Mouse (Mus musculus) frontal cortex, postnatal 14 days (tissue): ENCODE results near the gene Hgd.

Source experiments
- DNase-seq, 2 experiments: peaks; one replicate each; pipeline ENCODE4 v3.0.0; 2022; ENCODE audit warnings: low spot score in 2 of 2

Gene Hgd

DNA sequence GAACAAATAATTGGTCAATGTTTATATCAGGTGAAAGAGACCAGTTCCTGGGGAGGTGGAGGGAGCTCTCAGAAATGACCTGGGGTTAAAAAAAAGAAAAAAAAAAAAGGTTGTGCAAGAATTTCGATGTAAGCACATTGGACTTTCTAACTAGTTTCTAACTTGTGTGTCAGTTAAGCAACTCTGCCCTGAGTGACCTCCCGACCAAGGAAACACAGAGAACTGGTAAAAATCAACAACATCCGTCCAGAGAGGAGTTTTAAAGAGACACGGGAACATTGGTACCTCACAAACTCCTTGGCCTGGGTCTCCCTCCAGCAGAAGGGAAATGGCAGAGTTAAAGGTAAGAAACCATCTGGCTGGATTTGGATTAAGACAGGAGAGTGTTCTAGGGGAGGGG, at the start of gene Hgd:
TSS of gene Hgd (plus strand) at position 160 of the 400 bp plus-strand sequence.
- DNase-seq: no peak

DNA sequence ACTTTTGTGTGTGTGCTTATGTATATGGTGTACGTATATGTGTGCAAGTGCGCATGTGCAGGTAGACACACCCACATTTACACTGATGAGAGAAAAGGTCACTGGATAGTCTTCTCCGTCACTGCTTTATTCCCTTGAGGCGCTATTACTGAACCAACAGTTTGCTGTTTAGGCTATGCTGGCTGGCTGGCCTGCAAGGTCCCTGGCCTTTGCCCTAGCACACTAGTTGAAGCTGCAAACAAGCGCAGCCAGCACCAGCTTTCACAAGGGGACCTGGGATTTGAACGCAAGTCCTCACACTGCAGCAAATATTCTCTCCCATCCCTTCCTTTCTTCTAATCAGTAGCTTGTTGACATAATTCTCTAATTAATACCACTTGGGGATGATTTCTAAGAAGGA, 49.8 kb upstream of the Hgd start:
- no peak for DNase-seq

DNA sequence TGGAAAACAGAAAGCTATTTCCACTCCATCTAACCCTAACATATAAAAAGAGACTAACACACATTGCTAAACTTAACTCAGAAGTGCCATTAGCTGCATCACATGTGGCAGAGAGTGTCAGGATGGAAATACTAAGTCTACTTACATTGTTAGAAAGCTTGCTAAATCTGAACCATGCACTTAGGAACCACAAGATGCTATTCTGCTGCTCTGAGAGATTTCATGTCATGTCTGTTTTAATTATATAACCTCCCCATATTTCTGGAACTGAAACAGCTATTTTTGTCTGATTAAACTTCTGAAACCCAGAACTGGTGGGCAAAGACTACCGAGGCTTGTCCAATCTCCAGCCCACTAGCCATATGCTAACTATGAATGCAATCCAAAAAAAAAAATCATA, 47.9 kb upstream of the Hgd start:
- DNase-seq: no peak

DNA sequence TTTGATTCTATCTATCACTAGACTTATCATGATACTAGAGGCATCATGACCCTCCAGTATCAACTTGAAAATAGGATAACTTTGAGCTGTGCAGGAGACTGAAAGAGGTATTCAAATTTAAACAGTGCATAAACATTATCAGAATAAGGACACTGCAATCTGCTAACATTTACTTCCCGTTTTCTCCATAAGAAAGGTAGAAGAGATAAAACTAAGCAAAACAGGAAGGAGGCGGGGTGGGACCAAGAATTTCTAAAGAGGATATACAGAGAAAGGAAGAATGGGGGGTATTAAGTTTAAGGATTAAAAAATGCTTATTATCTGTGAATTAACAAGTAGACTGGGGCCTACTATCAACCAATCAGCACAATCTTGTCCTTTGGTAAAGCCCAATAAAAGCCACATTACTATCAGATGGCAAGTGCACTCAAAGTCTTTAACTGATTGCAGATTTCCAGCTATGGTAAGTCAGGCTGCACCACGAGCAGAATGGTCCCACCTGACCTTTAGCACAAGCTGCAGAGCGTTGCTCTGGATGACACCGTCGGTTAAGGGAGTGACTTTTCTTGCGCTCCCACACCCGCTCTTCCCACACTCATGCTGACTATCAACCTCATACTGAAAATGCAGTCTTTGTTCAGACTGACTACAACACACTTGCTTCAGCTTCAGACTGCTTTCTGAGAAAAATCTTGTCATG, 46.4 kb upstream of the Hgd start:
- DNase-seq: no peak

DNA sequence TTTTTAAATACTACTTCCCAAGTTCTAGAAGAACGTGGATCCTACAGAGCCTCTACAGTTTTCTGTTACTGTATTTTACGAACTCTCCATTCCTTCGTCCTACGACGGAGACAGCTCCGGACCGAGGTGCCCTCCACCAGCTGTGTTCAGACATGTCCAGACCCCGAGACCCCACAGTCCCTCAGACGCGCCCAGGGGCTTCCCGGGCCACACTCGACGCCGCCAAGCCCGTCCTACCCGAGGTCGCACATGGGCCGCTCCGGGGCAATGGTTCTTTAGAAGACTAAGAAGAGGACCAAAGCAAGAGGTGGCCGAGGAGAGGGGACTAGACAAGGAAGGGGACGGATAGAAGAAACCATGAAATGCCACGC, 40.7 kb upstream of the Hgd start:
- DNase-seq: no peak

DNA sequence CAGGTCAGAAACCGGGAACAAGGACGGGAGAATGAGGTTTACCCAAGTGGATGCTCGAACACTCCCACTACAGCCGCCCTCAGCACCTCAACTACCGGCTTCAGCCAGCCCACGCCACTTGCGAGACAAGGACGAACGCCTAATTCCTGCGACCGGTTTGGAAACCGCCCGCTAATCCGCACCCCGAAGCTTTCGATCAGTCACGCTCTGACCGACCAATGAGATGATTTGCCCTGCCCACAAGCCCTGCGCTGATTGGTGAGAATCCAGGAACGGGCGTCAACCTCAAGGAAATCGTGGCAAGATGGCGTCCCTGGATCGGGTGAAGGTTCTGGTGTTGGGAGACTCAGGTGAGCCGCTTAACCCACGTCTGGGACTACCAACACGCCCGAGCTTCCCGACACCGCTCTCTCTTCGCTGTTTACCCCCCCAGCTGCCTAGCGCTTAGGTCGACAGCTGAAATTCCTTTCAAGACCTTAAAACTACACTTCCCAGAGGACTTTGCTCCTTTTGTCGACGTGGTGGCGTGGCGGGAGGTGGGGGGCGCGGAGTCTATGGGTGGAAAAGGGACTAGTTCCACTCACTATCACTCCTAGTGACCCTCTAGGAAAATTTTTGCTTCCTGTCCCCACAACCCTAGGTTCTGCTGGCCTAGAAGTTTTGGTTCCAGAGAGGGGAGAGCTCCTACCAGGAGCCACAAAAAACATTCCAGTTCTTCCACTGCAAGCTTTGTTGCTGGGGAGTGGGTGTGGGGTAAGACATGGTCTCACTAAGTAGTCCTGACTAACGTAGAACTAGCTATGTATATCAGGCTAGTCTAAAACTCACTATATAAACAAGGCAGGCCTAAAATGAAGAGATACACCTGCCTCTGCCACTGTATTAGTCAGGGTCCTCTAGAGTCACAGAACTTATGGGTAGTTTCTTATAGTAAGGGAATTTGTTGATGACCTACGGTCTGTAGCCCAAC, 40.1 kb upstream of the Hgd start, which contains the start of the genes Gtf2e1 and Rabl3:
TSS of gene Gtf2e1 (minus strand) at position 179 of the 970 bp plus-strand sequence.
TSS of gene Rabl3 (plus strand) at position 275 of the 970 bp plus-strand sequence.
- peak; percentile 96 to 98 for DNase-seq

DNA sequence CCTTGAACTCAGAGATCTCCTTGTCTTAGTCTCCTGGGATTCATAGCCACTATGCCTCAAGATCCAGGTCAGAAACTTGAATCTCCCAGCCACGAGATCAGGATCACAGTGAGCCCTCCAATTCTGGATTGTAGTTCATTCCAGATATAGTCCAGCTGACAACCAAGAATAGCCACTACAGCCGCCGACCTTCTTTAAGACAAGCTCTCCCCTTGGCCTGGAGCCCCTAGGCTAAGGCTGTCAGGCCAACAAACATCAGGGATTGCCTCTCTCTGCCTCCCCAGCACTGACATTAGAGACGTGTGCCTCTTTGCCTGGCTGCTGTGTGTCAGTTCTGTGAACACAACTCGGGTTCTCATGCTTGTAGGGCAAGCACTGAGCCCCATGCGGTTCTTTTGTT, 39.2 kb upstream of the Hgd start:
- no peak for DNase-seq

DNA sequence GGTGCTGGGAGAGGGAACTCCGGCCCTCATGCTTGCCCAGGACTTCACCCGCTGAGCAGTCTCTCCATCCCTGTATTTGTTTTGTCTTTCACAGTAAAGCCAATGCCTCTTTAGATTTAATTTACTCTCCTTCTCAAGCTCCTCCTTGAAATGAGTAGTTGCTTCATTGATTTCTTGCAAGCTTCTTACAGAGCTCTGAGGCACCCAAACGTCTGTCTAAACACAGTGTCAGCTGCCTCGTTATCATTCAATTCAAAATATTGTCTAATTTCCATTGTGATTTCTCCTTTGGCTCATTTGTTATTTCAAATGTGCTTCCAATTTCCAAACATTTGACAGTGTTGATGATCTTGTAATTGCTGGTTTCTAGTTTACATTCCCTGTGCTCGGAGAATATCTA, 33.6 kb upstream of the Hgd start:
- DNase-seq: no peak

DNA sequence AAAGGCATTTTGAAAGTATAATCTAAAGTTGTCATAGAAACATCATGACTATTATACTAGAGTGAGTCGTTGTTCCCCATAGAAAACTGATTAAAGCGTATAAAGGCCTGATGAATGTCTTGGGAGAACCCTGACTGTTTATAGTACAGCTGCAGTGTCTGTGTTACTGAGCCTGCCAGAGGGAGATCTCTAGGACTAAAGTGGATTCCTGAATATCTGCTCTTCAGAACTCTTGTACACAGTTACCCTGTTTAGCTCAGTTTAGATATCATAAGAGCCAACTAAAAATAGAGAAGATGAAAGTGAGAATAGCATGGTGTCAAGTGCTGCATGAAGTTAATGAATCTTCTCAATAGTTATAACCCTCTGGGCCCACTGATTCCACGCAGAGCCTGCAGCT, 29.7 kb upstream of the Hgd start:
- DNase-seq: no peak

DNA sequence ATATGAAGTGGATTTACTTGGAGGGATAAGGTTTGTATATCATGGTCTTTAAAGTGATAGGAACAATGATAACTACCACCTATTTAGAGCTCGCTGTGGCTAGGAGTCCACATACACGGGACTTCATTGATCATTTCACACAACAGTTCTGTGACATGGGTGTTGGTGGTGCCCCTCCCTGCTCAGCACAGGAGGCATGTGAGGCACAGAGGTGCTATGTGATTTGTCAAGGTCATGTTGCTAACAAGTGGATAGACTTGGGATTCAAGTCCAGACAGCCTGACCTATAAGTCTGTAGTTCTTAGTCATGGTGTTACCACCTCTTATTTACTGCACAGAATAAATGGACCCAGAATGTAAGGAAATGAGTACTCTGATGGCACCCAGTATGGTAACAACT, 29.0 kb upstream of the Hgd start:
- DNase-seq: no peak

DNA sequence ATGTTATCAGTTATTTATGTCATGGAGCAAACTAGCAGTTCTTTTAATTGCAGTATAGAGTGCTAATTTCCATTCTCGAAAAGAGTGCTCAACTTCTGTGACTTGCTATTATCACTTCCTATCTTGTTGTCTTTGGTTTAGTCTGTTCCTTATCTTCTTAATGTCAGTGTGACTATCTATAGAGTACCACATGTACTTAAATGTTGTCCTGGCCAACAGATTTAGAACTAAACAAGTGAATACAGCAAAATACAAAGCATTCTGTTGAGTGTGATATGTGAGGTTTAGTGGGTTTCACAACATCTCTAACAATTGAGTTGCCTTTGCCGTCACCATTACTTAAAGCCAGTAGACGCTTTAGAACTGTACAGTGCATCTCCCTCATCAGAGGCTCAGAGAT, 27.1 kb upstream of the Hgd start:
- DNase-seq: no peak

DNA sequence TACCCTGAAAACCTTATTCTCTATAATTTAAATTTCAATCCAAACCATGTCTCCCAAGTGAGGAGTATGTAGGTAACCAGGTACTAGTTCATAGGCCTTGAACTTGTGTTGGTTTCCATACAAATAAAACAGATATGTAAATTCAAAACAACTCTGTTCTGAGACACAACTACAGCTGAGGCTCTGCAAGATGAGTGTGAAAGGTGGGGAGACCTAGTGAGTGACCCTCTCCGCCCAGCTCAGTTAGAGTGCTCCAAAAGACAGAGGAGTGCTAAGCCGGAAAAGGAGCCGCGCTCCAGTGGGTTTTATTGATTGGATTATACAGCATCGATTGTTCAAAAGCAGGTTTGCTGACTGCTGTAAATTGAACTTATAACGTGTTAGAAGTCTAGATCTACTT, 17.5 kb upstream of the Hgd start:
- DNase-seq: no peak

DNA sequence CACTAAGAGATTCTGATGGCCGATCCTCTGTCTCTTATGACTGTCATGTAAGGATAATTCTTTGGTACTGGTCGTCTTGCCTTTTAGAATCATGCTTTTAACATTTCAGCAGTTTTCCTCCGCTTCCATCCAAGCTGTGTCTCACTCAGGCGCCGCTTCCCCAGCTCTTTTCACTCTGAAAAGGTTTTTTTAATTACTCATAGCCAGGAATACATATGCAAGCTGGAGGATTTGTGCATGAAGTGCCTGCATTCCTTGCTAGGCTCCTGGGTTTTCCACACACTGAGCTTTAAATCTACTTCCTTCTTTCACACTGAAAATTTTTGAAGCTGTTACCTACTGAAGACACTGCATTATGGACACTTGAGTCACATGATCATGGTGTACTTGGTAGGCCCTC, 17.0 kb upstream of the Hgd start:
- DNase-seq: no peak

DNA sequence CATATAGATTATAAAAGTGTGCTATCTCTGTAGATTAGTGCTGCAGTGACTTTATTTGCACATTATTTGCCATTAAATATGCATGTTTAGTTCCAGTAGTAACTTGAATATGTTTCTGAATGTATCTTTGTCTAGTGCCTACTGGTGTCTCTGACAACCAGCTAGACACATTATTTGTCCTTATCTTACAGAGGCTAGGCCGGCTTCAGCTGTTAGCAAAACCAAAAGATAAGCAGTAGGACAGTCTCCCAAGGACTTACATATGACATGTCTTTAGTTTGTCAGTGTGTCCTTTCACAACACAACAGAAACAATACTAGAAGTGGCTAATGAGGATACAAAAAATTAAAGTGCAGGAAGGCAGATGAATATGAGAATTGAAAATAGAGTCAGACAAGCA, 14.8 kb upstream of the Hgd start:
- no peak for DNase-seq

DNA sequence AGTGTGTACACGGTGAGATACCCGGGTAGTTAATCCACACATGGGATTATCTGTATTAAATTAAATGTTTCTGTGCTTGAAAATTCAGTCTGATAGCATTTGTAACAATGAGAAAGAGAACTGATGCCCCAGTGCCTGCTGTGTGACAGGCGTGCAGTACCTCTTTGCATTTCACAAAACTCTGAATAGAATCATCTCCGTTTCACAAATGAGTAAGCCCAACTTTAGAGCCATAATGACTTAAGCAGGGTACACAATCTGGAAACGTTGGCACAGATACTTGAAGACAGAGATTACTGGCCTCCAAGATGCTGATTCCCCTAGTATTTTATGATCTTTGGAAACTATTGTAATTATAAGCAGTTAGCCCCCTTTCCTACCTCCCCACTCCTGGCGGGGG, 13.8 kb upstream of the Hgd start:
- no peak for DNase-seq

DNA sequence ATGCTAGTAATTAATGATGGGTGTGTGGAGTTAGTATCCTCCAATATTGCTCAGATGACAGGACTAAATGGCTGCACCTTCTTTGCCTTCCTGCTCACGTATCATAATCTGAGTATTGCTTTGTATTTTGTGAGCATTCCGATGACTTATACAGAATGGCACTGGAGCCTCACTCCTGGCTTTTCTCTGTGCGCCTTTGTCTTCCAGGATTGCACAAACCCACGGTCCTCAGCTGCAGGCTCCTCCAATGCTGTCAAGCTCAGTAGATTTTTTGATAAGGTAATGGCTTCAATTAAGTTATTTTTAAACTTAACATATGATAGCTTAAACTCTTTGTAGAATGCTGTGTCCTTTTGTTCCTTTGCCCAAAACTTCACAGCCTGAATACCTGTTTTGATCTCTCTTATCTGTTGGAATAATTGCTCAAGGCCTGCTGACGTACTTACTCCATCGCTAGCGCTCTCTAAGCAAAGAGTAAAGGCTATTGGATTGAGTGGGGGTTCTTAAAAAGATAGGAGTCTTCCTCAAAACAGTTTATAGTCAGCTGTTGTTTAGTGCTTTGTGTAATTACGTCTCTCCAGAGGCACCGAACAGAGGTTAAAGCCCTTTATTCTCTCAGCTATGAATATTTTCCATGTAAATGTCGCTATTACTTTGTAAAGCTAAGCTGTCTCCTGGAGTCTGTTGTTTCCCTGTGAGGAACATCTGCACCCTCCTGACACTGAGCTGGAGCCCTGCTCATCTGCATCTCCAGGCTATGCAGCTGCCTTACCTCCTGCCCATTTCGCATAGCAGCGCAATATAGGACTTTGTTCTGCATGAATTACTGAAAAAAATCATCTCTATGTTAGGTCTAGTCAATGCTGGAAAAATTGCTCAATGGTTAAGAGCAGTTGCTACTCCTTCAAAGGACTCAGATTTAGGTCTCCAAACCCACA, 12.6 kb upstream of the Hgd start:
- no peak for DNase-seq

DNA sequence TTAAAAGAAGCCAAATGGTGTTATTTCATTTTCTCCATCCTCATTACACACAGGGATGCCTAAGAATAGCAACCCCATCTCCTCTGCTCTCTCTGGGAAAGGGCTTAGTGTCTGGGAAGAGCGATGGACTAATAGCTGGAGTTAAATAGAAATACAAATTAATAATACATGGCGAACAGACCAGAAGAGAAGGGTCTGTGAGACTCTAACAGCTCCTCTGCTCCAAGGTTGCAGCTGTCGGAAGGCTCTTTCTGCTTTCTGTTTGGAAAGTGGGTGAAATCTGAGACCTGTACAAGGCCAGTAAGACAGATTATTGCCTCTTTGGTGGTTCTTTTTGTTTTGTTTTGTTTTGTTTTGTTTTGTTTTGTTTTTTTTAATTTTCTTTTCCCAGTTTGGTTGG, 8.4 kb upstream of the Hgd start:
- DNase-seq: no peak

DNA sequence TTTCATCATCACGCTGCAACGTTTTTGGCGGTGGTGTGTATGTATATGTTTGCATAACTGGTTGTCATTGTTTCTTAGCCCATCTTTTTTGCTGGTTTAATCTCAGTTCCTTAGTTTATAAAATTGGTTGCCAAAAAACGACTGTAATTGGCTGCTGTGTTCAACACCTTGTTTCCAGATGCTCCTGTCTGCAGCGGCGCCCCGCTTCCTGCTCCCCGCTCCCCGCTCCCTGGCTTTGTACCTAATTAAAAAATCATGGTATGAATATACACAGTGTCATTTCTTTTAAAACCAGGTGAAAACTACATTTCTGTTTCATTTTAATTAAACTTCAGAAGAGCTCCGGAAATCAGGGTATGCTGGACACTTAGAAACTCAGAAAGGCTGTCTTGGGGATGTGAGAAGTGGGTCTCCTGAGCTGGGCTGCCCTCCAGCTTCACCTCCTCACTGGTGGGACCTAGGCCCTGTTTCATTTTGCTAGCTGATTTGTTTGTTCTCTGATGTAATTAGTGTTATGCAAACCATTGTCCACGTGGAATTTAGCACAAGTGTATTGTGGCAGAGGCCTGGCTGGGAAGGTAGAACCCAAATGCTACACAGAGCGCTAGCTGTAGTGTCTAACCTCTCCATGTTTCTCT, 7.7 kb upstream of the Hgd start:
- no peak for DNase-seq

DNA sequence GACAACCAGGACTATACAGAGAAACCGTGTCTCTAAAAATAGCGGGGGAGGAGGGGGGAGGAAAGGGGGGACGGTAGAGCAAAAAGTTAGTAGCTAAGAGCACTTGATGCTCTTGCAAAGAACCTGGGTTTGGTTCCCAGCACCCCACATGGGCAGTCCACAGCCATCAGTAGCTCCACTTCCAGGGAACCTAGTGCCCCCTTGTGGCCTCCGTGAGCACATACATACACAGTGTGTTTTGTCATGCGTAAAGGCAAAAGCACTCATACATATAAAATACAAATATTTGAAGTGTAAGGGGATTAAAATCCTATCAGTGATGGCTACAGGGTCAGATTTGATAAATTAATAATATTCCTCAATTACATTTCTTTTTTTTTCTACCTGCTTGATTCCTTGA, 6.9 kb upstream of the Hgd start:
- no peak for DNase-seq

DNA sequence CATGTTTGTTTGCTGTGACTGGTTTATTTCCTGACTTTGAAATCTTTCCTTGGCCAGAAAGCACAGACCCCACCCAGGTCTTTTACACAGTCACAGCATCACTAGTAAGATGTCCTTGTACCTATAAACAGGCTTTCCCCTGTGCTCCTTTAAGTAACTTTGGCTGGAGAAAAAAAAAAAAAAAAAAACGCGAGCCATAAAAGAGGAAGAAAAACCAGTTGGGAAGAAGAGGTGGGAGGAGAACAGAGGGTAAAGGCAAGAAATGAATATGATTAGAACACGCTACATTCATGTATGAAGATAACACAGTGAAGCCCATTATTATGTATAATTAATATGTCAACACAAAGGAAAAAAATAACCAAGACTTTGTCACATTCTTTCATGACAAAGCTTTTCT, 4.6 kb upstream of the Hgd start:
- DNase-seq: no peak

DNA sequence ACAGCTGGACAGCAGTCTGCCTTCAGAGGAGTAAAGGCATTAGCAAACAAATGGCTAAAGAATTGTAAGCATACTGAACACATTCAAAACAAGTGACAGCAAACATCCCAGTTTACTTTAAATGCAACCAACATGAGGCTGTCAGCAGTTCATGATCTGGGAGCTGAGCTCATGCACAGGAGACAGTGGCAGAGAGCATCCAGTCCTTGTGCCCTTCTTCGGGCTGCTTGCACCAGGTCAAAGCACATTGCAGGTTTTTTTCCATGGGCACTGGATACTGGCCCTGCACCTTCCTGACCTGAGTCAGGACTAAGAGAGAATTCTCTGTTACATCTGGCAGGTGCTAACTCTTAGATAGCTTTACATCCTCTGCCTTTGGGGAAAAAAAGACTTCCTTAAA, 362 bp upstream of the Hgd start:
- DNase-seq: no peak

DNA sequence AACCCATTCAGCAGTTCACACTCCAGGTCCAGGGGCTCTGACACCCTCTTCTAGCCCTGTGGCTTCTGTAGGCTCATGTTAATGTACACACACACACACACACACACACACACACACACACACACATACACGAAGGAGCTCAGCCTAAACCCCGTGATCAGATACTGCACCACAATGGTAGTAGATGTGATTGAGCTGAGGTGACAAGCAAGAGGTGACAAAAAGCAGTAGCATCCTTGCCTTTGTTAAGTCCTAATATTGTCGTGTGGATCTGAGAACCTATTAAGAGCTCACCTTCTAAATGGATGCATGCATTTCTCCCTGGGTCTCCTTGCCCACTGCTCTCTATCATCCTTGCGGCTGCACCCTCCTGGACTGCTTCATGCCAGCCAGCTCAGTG, 698 bp downstream of the Hgd start:
- no peak for DNase-seq
